Mouse (Mus musculus): ENCODE measurements around the gene Vav1.
A peak's percentile ranks its signal among the peaks of the same experiment; 100 is the strongest.
"Not testable (repeated sequence)": the region's sequence is repeated elsewhere in the genome, so short reads cannot be mapped to it uniquely, and the experiment has no call there.

Vav1 gene

DNA sequence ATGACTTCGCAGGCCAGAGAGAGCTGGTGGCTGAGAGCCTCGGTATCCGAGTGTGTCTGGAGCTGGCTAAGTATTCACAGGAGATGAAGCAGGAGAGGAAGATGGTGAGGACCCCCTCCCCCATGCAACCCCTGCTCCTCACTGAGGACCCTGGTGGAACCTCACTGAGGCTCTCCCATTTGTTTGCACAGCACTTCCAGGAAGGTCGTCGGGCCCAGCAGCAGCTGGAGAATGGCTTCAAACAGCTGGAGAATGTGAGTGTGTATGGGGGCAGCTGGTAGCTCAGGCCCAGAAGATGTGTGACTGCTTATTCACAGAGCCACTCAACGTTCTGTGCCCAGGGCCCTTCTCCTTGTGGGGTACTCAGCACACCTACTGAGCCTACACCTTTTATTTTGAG is 25.6 kb upstream of the Vav1 start:
- no peak for DNase-seq (ENCODE audit: low spot score)

DNA sequence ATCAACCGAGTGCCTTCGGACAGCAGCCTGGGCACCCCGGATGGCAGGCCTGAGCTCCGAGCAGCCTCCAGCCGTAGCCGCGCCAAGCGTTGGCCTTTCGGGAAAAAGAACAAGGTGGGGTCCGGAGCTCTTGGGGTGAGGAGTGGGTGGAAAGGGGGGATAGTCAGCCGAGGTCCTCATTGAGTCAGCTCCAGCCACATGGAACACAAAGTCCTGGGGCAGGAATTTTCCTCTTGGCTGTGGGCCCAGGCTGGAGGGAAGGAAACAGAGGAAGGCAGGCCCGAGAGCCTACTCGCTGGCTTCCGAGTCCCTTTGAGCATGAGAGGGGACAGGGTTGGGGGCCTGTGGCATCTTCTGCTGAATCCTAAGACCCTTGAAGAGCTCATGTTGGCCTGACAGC is 23.5 kb upstream of the Vav1 start:
- DNase-seq (ENCODE audit: low spot score) = peak; percentile 43

DNA sequence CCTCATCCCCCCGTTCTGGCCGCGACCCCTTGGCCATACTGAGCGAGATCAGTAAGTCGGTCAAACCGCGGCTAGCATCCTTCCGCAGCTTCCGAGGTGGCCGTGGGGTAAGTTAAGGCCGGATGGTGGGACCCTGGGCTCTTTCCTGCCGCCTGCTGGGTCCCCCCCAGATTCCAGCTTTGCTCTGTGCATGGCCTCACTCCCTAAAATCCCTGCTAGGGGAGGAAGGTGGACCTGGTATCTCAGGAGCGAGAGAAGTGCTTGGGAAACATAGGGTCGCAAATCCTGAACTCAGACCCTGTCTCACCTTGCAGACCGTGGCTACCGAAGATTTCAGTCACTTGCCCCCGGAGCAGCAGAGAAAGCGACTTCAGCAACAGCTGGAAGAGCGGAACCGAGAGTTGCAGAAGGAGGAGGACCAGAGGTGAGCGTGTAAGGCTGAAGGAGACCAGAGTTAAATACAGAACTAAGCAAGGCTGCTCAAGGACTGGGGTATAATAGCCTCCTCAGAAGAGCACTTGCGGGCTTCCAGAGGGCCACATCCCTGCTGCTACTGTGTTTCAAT is 21.9 kb upstream of the Vav1 start:
- no peak for DNase-seq (ENCODE audit: low spot score)

DNA sequence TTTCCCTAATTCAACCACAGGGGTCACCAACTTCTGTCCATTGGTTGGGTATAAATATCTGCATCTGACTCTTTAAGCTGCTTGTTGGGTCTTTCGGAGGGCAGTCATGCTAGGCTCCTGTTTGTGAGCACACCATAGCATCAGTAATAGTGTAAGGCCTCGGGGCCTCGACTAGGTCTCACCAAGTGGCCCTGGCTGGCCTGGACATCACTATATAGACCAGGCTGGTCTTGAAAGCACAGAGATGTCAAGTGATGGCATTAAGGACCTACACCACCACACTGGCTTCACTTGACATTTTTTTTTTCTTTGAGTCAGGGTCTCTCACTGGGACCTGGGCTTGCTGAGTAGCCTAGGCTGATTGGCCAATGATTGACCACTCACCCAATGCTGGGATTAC is 20.7 kb upstream of the Vav1 start:
- no peak for DNase-seq (ENCODE audit: low spot score)

DNA sequence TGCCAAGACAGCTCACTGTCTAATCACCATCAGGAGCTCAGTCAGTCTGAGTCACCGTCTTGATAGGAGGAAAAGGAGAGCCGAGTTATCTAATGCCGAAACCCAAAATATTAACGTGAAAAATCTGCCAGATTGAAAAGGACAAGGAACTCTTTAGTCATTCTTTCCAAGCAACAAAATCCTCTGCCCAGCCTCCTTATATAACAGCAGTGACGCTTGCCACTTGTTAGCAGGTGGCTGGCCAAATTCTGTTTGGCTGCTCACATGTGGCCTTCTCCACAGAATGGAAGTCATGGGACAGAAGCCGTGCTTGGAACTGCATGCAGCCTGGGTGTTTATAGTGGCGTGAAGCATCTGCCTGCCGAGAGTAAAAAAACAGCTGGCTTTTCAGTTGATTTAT is 19.2 kb upstream of the Vav1 start:
- peak; percentile 29 for DNase-seq (ENCODE audit: low spot score)

DNA sequence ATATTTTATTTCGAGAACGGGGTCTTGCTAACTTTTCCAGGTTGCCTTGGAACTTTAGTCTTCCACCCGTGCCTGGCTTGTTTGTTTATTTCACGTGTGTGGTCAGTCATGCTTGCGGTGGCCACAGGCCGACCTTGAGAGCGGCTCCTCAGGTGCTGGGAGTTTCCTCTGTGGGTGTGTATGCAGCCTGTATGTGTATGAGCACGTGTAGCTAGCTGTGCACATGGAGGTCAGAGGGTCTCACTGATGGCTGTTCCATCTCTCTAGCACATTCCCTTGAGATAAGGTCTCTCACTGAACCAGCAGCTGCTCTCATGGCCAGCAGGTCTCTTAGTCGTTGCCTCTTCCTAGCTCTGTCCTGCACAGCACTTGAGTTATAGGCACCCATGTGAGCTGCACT is 18.5 kb upstream of the Vav1 start:
- DNase-seq (ENCODE audit: low spot score) = no peak

DNA sequence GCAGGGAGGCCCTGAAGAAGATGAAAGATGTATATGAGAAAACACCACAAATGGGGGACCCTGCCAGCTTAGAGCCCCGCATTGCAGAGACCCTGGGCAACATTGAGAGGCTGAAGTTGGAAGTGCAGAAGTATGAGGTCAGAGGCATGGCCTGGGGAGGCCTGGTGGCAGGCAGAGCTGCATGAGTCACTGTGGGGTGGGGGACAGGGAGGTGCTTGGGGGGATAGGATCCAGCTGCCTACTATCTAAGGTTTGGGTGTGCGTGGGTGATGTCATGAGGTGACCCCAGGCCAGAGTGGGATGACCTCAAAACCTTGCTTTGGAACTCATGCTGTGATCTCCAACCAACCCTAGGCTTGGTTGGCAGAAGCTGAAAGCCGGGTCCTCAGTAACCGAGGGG is 17.6 kb upstream of the Vav1 start:
- DNase-seq (ENCODE audit: low spot score) = no peak

DNA sequence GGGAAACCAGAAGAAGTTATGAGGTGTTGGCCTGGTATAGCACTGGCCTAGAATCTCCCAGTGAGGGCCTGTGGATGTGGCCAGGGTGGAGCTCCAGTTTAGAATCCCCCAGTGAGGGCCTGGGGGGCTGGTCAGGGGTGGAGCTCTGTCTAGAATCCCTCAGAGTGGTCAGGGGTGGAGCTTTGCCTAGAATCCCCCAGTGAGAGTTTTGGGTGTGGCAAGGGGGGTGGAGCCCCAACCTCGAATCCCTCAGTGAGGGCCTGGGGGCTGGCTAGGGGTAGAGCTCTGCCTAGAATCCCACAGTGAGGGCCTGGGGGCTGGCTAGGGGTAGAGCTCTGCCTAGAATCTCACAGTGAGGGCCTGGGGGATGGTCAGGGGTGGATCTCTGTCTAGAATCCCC is 17.1 kb upstream of the Vav1 start:
- no peak for DNase-seq (ENCODE audit: low spot score)

DNA sequence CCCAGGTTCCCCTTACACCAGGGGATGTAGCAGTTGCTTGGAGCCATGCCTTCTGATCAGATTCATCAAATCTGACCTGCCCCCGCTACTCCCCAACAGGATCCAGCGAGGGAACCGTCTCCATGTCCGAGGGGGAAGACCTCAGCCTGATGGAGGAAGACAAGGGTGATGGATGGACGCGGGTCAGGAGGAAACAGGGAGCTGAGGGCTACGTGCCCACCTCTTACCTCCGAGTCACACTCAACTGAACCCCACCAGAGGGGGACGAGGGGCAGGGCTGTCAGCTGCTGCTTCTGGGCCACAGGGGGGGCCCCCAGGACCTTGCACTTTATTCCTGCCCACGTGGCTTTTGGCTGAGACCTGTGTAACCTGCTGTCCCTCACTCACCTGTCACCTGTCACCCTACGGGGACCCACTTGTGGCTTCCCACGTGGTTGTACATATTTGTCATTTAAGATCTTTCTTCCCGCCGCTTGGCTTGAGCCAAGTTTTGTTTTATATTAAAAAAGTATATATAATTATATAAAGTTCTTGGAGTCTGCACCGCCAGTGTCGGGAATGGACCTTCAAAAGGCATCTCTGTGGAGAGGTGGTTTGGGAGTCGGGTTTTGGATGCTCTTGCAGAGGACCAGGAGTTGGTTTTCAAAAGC is 15.9 kb upstream of the Vav1 start:
- DNase-seq (ENCODE audit: low spot score) = no peak

DNA sequence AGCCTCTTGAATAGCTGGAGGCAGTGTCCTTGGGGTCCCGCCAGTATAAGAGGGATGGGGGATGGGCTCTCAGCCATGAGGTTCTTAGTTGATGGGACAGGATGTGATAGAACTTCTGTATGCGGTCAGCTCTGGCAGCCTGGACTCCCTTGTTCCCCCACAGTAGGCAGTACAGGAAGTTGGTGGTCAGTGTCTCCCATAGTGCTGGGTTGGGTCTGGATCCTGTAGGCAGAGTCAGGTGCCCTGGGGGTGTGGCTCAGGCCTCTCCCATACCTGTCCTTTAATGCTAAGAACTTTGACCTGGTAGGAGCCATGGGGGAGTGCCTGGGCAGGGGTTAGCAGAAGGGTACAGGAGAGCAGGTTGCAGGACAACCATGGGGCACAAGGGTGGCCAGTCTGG is 14.7 kb upstream of the Vav1 start:
- peak; percentile 9 for DNase-seq (ENCODE audit: low spot score)

DNA sequence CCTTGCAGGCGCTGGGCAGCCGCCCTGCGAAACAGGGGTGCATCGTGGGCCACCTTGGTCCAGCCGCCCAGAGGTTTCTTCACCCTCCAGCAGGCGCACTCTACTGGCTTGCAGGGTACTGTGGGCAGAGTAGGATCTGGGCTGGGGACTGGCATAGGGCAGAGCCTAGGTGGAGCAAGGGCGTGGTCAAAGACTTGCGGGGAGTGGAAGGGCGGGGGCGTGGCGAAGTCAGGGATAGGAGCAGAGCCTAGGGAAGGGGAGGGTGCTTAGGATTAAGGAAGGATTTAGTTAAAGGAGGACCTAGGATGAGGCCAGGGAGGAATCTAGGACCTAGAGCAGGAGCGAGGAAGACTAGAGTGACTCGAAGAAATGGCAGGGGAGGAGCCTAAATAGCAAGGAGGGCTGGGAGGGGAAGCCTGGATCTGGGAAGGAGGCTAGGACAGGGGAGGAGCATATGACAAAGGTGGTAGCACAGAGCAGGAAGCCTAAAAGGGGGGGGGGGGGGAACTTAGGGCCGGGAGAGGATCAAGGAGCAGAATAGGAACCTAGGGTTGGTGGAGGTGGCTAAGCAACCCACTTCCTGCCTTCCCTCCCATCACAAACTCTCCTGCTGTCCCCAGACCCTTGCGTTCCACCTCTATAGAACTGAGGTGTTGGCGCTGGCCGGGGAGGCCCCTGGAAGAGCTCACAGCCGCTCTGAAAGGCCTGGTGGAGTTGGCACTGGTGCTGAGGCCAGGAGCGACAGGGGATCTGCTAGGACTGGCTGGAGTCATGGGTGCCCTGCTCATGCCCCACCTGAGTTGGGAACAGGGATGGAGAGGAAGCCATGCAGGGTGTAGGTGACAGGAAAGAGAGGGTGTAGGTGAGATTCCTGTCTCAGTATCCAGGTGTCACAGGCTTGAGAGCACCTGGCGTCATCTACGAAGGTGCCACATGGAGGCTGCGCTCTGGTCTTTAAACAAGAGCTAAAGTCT is 13.6 kb upstream of the Vav1 start:
- DNase-seq (ENCODE audit: low spot score) = peak; percentile 95

DNA sequence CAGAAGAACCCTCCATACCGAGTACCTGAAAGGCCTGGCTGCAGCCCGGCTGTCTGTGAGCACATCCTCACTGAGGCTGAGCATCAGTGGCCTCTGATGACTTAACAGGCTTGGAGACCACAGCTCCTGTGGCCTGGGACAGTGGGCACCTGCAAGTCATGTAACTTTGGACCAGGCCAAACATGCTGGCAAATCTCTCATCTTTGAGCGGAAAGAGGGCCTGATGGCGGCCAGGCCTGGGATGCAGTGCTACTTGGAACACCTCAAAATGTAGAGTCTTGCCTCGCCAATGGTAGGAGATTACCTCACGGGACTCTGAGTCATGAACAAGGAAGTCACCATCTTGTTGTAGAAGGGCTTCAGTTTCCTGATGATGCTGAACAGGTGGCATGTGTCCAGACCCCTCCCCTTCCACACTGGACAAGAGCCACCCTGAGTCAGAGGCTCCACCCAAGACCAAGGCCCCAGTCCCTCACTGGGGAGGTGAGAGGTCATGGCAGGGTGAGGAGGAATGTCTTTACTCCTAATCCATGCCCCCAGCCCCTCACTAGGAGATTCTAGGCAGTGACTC is 11.3 kb upstream of the Vav1 start:
- DNase-seq (ENCODE audit: low spot score) = peak; percentile 12

DNA sequence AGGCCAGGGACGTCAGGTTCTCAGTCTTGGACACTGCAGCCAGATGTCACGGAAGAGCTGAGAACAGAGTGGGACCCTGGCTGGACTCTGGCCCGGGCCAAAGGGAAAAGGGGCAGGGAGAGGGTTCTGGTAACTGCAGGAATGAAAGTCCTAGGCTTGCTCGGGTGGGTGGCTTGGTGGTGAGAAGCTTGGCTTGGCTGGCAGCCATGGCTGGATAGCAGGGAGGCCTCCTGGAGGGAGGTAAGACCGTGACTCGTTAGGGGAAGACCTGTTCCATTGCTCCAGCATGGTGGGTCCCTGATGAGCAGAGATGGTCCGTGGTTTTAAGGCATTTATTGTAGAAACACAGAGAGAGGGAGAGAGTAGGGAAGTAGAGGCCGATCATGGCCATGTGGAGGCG is 7.6 kb upstream of the Vav1 start:
- no peak for DNase-seq (ENCODE audit: low spot score)

DNA sequence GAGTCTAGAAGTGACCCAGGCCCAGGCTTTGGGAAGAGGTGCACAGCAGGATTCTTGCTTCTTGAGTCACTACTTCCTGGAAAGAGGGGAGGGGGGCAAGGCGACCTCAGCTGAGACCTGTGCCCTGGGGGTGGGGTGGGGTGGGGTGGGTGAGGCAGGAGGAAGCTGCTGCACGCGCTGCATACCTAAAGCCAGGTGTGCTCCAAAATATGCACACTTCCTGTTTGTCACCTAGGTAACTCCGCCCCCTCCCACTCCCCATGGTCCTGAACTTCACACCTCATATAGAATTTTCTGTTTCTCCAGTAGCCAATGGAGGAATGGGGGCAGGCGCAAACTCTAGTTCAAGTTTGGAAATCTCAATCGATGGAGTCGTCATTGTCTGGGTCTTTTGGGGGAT is 5.1 kb upstream of the Vav1 start:
- no peak for DNase-seq (ENCODE audit: low spot score)

DNA sequence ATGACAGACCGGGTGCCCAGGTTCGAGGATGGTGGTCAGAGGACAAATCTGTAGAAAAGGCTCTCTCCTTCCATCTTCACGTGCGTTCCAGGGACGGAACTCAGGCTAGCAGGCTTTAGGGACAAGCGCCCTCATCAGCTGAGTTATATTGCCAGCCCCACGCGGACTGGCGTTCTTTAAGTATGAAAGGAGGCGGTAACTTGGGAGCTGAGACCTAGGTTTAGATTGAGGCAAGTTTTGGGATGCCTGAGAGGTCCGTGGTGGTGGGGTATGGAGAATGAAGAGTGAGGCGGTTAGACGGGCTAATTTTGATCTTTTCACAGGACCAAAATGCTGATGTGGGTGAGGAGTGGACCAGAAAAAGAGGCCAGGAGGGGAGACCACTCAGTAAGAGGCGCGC is 4.2 kb upstream of the Vav1 start:
- DNase-seq (ENCODE audit: low spot score) = no peak

DNA sequence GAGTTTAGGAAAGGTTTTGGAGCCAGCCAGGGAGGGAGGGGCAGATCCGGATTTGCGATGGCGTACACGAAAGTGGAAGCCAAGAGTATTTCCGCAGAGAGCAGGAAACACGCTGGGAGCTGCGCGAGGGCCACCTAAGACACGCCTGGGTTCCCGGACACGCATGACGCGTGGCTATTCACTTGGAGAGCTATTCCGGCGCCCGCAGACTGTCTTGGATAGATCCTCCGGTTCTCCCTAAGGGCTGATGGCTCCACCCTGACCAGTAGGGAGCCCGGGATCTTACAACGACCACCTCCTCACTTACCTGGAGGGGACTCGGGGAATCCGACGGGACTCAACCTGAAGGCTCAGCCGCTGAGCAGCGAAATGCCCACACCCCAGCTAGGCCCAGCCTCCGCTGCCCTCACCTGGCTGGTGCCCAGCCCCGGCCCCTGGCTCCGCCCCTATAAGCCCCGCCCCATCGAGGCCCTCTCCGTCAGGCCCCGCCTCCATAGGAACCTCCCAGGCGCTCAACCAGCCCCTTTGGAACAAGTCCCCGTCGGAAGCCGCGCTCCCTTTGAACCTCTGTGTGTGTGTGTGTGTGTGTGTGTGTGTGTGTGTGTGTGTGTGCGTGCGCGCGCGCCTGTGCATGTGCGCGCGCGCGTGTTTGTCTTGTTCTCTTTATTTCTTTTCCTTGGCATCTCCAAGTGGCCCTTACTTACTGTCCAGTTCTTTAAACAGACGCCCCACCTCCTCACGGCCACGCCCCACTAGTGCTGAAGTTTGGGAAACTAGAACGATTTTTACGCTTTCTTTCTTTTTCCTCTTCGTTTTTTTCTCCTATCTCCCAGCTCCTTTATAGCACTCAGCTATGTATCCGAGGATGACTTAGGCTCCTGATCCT is 3.5 kb upstream of the Vav1 start:
- DNase-seq (ENCODE audit: low spot score) = peak; percentile 92

DNA sequence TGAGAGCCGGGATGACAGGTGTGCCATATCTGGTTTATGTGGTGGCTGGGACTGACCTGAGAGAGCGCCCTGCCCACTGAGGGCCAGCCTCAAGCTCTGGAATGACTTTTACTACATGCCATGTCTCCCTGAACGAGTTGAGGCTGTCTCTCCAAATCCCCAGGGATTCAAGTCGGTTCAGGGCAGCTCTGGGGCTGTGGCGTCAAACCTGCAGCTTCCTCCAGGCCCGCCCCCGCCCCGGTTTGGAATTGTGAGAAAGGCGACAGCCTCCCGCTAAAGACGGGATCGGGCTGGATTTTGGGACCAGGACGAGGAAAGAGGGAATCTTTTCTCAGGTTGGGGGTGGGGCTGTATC is 2.9 kb upstream of the Vav1 start:
- peak; percentile 13 for DNase-seq (ENCODE audit: low spot score)

DNA sequence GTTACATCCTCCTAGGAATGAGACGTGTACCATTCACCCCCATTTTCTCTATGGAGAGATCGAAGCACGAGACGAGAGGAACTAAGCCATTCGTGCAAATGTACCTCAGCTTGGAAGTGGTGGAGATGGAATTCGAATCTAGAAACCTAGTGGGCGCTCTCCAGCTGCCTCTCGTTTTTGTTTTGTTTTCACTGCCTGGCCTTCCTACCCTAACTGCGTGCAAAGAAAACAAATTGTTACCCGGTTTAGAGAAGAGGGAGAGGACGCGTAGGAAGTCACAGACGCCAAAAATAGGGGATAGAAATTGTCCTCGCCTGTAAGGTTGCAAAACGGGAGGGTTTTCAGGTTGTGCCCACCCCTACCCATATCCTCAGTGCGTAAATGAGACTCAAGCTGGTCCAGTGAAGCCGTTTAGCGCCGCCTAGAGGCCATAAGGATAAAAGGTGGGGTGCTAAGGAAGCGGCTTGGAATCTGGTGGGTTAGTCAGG is 2.2 kb upstream of the Vav1 start:
- peak; percentile 87 for DNase-seq (ENCODE audit: low spot score)

DNA sequence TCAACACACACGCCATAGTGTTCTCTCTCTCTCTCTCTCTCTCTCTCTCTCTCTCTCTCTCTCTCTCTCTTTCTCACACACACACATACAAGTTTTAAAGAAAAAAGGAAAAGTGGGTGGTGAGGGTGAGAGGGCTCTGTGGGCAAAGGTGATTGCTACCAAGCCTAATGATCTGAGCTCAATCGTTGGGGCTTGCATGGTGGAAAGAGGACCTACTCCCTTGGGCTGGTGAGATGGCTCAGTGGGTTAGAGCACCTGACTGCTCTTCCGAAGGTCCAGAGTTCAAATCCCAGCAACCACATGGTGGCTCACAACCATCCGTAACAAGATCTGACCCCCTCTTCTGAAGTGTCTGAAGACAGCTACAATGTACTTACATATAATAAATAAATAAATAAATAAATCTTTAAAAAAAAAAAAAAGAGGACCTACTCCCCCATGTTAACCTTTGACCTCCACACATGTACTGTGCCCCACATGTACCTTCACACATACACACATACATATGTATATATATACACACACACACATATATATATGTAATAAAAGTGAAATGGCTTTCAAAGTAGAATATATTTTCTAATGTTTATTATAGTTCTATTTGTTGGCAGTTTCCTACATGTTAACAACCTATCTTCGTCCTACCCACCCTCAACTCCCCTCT is 1.2 kb upstream of the Vav1 start:
- not testable (repeated sequence) for DNase-seq (ENCODE audit: low spot score)

DNA sequence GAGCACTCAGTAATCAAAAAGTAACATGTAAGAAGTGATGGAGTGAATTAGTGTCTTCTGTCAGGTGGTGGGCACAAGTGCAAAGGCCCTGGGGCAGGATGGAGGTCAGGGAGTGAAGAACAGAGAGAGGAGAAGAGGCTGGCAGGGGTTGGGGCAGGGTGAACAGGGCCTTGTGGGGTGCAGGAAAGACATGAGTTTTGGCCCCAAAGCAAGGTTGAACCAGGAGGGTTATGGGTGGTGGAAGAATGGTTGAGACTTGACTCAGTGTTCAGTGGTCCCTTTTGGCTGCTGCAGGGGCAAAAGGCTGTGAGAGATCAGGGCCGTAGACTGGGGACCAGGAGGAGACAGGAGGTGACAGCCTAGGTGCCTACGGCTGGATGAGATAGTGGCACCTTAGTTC is 363 bp upstream of the Vav1 start:
- DNase-seq (ENCODE audit: low spot score) = no peak

DNA sequence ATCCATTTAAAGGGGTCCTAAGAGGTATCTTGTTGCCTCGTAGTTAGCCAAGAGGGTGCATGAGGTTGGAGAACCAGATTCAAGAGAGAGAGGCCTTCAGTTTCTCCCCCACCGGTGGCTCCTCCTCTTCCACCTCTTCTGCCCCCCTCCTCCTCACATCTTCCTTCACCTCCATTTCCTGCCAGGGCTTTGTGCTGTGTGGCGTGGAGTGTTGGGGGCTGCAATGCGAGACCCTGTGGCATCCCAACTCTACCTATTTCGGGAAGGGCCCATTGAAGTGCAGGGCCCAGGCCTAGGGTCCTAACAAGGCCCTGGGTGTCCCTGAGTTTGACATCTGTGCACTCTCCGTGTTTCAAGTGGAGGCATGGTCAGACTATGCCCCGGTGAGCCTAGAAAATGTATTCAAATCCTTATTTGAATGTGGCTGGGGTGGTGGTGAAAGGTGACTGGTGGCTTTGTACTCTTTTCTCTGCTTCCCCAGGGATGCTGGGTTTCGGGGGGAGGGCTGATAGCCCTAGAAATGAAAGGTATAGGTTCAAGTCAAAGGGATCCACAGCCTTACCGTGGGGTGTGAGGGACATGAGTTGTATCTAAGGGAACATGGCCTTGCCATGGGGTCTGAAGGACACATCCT is 808 bp downstream of the Vav1 start:
- DNase-seq (ENCODE audit: low spot score) = peak; percentile 21

Data from lung, postnatal 25 days (tissue).